Mouse (Mus musculus) frontal cortex, postnatal 25 days (tissue): ENCODE data around the gene Fgf14.
A peak's percentile ranks its signal among the peaks of the same experiment; 100 is the strongest.
"Not testable (repeated sequence)": the region's sequence is repeated elsewhere in the genome, so short reads cannot be mapped to it uniquely, and the experiment has no call there.

Experiments
- DNase-seq, 2 experiments: peaks; one replicate each; pipeline ENCODE4 v3.0.0; 2022; ENCODE audit warnings: low spot score in 2 of 2

Gene Fgf14

DNA sequence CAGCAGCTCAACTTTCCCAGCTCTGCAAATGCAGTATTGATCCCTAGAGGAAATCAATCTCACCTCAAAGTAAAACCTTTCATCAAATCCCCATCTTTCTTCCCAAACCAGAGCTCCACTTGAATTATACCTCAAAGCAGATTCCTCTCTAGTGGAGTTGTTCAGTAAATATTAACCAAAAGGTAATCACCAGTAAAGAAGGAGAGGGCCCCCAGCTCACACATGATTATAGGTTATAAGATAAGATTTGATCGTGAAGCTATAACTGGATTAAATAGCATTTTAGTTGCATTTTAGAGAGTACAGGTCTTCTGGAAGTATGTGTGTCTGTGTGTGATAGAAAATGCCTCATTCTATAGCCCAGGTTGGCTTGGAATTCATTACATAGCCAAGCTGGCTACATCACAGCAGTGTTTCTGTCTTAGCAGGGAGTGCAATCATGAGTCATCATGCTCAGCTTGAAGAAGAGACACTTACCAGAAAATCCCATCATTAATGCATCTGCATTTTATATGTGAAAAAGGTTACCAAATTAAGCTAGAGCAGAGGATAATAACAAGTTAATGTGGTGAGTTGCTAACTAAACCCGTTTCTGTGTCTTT, 202.8 kb downstream of the Fgf14 start:
- DNase-seq, result no peak

DNA sequence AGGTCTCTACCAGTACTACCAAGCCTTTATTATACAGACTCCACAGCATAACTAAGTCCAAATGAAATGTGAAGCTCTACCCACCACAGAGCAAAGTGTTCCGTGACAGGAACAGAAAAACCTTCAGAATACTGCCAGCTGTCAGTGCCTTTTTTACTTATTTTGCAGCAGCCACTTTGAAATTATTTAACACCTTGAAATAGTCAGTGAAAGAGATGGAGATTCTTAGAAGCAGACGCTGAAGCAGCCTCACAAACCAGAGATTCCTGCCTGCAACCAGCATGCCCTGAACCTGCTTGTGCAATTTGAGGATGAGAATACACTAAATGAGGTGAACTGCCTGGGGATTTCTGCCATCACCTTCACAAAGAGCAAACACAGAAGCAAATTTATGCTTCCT, 206.0 kb downstream of the Fgf14 start:
- no peak for DNase-seq

DNA sequence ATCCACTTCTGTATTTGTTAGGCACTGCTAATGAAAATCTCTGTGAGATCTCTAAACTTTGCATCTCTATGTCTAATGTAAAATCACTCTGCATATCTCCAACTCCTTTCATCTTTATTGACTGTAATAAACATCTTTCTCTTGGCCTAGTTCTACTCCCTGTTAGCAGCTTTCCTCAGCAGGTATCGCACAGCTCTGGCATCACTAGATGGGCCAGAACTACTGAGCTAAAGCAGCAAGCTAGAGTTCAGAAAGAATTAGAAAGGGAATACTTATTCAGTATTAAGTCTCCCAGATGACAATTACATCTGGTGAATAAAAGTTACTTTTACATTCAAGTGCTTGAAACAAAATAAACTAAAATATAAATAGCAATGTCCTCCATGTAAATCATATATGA, 221.8 kb downstream of the Fgf14 start:
- DNase-seq, result no peak

DNA sequence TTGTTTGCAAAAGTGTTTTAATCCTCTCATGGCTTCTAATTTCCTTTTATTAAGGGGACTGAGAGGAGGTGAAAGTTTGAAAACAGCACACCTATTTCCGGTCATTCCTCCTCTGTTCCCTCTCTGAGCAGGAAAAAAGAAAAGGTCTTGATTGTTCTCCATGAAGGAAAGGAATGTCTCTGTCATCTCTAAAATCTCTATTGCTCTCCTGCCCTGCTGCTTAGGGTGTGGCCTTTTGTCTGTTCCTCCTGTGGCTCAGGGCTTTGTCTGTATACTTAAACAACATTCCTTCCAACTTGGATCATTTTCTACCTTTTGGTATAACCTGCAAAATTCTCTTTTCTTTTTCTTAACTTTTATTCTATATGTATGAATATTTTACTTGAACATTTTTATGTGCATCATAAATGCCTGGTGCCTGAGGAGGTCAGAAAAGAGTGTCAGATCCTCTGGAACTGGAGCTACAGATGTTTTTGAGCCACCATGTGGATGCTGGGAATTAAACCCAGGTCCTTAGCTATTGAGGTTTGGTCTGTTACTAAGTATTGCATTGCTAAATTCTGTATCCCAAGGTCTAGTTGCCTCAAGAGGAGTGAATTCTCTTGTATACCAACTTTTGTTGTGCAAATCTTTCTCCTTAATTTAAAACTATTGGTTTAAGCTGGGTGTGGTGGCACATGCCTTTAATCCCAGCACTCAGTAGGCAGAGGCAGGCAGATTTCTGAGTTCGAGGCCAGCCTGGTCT, 230.7 kb downstream of the Fgf14 start:
- no peak for DNase-seq

DNA sequence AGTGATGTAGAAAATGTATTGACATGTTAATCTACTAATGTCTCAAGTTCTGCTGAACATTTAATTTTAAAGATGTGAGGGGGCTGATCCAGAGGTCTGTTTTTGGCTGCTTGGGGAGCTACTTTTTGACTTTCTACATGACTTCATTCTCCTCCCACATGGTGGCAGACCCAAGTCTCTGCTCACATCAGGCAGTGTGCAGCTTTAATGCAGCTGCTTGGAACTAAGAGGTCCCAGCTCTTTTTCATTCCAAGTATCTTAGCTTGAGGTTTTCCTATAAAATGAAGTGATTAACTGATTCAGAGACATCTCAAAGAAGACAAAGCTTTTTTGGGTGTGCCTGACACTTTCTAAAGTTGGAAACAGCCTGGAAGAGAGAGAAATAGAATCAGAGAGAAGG, 232.1 kb downstream of the Fgf14 start:
- no peak for DNase-seq

DNA sequence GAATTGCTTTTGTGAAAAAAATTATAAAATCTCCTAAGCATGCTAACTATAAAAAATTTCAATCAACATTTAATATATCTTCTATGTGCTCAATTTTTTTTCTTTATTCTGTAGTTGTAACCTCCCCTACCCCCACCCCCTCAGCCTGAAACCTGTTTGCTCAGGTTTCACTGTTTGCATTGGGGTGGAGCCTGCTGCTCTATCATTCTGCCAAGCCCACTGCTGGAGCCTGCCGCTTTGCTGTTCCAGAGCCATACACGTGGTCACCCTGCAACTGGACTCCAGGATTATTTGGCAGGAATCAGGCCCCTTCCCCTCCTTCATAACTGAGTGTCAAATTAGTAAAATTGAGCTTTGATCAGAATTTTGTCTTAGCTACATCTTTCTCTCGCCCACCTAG, 237.6 kb downstream of the Fgf14 start:
- DNase-seq, result not testable (repeated sequence)

DNA sequence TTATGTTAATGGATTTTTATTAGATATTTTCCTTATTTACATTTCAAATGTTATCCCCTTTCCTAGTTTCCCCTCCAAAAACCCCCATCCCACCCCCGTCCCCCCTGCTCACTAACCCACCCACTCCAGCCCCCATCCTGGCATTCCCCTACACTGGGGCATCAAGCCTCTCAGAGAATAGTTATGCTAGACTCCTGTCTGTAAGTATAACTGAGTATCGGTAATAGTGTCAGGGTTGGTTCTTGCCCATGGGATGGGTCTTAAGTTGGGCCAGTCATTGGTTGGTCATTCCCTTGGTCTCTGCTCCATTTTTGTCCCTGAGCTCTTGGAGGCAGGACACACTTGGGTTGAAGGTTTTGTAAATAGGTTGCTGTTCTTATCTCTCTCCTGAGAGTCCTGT, 265.0 kb downstream of the Fgf14 start:
- no peak for DNase-seq

DNA sequence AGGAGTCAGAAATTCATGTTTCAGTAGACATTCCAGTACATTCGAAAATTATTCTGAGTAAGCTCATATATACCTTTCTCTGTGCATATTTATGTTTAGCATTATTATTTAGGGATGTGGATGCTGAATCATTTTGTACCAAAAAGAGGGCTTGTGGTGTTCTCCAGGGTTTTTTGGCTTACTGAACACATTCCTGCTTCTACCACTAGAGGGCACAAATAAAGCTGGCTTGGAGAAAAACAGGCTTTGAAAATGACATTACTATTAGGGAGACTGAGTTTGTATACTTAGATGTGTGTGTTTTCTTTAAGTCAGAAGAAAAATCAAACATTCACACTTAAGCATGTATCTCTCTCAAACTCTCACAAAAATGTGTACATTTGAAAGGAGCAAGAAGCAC, 266.0 kb downstream of the Fgf14 start:
- DNase-seq, result no peak

DNA sequence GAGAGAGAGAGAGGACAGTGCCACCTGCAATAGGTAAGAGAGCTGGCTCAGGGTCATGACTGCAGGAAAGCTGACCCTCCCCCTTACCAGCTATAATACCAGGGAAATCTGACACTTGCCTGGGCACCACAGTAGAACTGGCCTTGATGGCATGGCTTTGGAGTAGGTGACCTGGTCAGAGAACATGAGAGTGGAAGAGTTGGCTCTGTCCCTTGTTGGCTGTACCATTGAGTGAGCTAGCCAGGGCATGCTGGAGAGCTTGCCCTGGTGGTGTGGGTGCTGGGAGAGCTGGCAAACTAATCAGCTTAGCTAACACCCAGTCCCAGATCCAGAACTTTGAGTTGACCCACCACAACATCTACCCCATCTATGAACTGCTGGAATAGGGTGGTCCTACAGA, 348.5 kb downstream of the Fgf14 start:
- DNase-seq, result no peak

DNA sequence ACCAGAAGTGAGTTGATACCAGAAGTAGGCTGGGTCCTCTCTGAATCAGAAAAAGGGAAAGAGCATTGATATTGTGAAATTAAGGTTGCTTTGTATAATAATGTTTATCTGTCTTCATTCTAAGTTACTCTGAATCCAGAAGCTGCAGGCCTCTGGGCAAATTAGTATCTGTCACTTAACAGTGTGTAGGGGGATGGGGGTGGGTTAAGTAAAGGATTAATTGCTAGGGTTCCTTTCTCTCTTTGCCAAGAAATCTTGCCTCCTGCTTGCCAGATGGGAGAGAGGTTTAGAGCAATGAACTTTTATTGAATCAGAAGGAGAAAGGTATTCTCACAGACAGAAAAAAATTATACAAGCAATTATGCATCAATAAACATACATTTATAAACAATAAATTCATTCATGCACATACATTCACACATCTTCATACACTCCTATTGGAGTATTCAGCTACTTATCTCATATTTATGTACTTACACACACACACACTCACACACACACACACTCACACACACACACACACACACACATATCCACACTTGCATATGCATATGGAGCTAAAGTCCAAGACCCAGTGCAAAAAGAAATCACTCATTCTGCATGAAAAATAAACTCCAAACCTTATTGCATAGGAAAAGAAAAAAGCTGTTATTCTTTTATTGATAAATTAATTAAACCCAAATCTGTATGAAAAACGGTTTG, 357.8 kb downstream of the Fgf14 start:
- no peak for DNase-seq

DNA sequence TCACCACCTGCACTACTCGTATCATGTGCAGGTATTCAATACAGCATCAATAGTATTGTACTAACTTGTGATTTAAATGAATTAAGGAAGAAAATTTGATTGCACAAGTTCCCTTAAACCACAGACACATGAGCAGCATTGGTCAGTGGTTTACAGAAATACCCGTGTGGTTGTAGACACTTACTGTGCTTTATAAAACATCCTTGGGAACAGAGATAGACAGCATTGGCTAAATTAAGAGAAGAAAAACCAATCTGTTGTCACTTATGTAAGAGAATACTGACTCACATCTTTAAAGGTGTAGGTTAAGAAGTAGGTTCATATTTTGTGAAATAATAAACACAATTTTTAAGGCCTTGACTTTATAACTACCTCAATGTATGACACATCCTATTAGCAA, 361.4 kb downstream of the Fgf14 start:
- no peak for DNase-seq

DNA sequence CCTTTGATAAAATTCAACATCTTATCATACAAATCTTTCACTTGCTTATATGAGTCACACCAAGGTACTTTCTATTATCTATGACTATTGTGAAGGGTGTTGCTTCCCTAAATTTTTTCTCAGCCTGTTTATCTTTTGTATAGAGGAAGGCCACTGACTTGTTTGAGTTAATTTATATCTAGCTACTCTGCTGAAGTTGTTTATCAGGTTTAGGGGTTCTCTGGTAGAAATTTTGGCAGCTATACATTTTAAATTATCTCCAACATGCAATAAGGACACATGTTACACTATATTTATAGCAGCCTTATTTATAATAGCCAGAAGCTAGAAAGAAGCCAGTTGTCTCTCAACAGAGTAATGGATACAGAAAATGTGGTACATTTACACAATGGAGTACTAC, 389.9 kb downstream of the Fgf14 start:
- DNase-seq, result no peak

DNA sequence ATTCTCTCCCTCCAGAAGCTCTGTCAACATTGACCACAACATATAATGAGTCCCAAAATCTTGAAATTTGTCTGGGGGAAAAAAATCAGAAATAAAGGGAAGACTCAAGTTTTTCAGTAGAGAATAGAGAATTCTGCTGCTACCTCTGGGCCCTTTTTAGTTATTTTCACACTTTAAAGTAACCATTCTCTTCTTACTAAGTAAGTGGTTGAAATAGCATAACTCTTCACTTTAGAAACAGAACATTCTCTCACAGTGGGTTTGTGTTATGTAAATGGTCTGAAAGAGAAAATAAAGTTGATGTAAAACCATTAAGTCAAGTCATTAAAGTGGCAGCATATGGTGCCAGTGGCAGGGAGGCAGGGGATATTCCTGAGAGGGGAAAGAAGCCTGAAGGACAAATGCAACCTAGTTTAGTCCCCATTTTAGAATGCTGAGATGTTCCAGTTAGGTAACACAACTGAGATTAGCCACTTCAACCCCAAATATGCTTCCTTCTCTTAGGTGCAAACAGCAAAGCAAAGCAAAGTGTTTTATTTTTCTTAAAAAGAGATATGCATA, 398.5 kb downstream of the Fgf14 start:
- DNase-seq, result no peak

DNA sequence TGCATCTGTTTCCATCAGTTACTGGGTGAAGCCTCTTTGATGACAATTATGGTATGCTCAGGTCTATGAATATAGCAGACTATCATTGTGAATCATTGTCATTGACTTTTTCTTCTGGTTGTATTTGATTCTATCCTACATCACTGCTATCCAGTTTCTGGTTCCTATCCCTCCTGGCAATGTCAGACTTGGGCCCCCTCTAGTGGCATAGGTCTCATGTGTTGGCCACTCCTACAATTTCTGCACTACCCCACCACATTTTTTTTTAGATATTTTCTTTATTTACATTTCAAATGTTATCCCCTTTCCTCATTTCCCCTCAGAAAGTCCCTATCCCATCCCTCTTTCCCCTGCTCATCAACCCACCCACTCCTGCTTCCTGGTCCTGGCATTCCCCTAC, 409.9 kb downstream of the Fgf14 start:
- DNase-seq, result no peak

DNA sequence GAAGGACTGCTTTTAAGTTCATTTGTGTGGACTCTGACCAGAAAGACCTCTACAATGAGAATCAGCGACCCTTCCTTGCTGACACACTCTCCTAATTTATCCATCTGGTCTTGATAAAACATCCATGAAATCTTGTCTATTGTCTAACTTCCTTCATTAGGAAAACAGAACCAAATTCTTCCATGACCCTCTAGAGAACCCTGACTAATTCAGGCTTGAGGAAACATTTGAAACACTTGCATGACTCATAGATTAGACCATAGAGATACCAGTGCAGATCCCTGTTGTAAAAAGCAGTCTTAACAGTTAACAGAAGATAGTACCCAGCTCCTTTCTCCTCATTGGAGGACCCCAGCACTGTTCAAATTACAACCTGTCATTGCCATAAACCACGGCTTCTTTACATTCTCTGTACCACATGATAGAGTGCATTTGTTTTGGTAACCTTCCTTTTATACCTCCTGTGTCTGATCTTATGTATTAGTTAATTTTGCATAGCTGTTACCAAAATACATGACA, 412.3 kb downstream of the Fgf14 start:
- no peak for DNase-seq

DNA sequence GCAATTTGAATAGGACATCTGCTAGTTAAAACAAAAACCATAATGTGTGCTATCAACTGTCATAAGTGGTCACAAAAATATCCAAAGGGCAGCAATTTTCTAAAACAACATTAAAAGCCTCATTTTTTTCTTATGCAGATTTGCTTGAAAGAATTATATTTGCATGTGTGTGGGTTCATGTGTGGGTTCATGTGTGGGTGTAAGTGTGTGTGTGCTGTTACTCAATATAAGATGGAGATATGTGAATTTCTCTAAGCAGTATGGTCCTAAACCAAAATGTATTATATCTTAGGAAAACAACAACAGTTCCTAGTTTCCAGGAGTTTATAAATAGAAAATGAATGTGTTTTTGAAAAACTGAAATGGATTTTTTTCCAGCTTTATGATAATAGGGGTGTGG, 413.7 kb downstream of the Fgf14 start:
- no peak for DNase-seq

DNA sequence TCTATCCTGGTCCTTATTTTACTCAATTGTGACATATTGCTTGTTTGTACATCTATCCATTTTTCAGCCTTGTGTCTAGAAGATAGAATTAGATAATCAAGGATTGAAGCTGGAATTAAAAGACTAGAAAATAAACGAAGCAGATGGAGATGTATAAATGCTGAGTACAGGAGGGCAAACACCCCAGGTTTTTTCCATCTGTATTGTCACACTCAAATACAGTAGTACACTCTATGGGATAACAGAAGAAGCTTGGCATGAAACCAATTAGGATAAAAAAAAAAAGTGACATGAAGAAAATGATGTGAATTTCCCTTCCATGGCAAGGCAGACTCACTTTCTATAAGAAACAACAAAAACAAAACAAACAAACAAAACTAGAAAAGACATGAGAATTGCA, 429.4 kb downstream of the Fgf14 start:
- DNase-seq, result no peak

DNA sequence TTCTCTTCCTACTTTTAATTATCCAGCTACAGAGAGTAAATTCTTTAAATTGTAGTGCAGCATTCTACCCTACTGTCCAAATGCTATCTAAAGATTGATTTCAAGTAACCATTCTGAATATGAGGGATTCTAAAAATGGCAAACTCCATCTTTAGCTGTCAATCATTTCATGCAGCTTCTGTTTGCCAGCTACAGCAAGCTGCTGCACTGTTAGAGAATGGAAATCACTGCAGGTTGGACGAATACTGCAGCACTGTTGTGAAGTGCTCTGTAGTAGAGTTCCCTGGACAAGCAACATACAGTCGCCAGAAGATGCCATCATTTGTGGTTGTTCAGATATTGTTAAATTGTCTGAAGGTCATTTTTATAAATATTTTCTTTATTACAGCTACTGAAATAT, 453.5 kb downstream of the Fgf14 start:
- no peak for DNase-seq

DNA sequence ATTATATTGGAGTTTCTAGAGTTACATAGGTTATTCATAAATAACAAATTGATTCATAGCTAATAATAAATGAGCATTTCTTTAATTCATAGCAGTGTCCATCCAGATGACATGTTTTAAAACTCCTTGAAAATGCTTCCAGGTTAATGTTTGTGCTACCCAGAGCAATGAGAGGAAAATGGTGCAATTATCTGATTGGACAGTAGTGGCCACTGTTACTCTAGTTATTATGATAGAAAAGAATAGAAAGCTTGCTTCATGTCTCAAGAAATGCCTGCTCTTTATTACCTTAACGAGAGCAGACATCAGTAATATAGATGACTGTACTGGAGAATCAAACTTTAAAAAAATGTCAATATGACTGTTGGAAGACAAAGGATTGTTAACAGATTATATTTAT, 454.5 kb downstream of the Fgf14 start:
- no peak for DNase-seq

DNA sequence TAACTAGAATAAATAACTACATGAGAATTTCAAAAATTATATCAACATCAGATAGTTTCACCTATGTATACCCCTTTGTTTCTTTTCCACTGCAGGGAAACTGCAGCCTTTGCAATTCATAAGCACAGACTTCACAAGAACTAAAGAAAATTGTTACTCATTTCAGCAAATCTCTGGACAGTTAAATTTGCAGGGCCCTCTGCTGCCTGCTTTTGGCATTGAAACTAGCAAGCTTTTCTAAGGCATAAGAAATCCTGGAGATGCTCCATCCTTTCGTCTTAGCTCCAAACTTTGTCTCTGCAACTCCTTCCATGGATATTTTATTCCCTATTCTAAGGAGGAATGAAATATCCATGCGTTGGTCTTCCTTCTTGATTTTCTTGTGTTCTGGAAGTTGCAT, 455.9 kb downstream of the Fgf14 start:
- no peak for DNase-seq

DNA sequence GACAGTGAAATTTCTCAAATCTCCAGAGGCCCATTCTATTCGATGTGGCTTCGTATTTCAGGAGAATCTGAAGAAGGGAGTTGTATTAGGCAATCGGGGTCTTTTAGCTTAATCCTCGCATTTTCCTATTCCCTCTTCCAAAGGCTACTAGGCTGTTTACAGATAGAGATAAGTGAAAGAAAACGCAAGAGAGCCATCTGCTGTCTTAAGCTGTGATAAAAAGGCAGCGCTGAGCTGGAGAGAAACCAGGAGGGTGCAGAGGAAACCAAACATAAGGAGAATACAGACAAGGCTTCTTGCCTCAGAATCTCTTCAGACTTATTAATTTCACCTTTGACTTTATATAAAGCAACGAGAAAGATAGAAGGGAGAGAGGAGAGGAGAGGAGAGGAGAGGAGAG, 481.1 kb downstream of the Fgf14 start:
- peak in 1 of 2 experiments; percentile 26 for DNase-seq

DNA sequence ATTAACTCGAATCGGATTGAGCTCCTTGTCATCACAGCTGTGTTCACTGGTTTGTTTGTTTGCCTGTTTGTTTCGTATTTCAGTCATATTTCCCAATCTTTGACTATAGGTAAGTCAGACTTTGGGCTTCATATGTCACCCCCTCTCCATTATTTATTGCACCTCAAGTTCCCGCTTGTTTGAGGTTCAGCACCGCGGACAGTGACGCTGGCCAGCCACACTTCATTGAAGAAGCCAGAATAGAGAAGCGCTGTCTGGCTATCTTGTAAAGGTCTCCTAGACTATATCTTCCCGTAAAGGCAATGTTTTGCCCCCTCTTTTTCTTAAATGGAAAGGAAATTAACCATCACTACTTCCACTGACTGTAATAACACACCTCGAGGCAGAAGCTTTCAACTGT, 481.6 kb downstream of the Fgf14 start:
- DNase-seq, result no peak

DNA sequence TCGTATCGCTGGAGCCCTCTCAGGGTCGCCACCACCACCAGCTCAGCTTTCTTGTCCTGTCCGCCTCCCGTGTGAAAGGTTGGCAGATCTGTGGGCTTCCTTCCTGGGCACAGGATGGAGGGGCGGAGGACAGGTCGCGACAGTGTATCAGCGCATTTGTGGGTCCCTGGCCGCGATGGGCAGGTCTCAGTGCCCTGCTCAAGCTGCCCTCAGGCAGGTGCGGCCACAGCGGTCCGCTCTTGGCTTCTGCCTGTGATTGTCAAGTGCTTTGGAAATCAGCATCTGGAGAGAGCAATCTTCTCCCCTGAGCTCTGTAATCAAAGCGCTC, 484.1 kb downstream of the Fgf14 start:
- DNase-seq, result no peak
